Mouse (Mus musculus): ENCODE results near the gene Clca4a. TPM values are rescaled to one million over a fixed set of nuclear protein-coding genes. Genes with fewer than 3 reads are reported as not detected.

Gene Clca4a
- polyA plus RNA-seq, 1 experiment from 2014 or later = not detected

DNA sequence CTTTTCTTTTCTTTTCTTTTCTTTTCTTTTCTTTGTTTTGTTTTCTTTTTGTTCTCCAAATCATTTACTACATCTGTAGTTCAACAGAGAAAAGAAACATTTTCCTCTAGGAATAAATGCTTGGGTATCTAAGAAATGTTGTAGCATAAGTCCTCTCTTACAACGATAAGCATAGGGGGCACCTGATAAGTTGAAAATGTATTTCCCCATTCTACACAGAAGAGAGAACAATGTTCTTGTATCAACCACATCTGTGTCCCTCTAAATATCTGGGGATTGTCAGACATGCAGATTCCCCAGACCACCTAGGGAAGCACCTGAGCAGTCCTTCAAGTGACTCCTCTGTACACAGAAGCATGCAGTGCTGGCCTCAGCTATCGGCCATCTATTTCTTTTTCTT lies 60.8 kb downstream of the Clca4a start:
- Histone ChIP-seq H3K4me1 (ENCODE audit: control insufficient read depth, insufficient read depth, low read length) (no peaks in the 10 kb centered on the region), H3K9ac (ENCODE audit: low read depth, low read length) (no peak overlapping the region), H3K36me3 (ENCODE audit: control insufficient read depth, insufficient read depth, low read length) (no peaks in the 10 kb centered on the region), H3K9me3 (ENCODE audit: control insufficient read depth, low read length) (no peaks in the 10 kb centered on the region), H3K4me2 (ENCODE audit: low read depth, low read length) (no peak overlapping the region), H3K27me3 (replicated peaks; ENCODE audit: control insufficient read depth, insufficient read depth, low read length) (no peaks in the 10 kb centered on the region), H3K4me3 (ENCODE audit: low read depth, low read length) (no peak overlapping the region), H3K27ac (replicated peaks; ENCODE audit: low read depth, low read length) (no peak overlapping the region)
- ATAC-seq (ENCODE audit: low read depth) (no peak), DNase-seq (ENCODE audit: low spot score) (no peak)
- WGBS = 85% methylated on average over 2 of the region's 2 CpGs

Other genes starting within 250 kb of the Clca4a start
- 1.9 TPM in 2 replicates for gene Clca3a1, start 214.1 kb downstream of the Clca4a start, polyA plus RNA-seq (2014; fragmentation: Nextera tagmentation; extraction: Ambion mirVana)
- 0.51 and 1.4 TPM in 2 replicates for gene Clca3a2, start 155.6 kb downstream of the Clca4a start, polyA plus RNA-seq (2014; fragmentation: Nextera tagmentation; extraction: Ambion mirVana)
- gene Clca3b, start 125.7 kb downstream of the Clca4a start, polyA plus RNA-seq (2014; fragmentation: Nextera tagmentation; extraction: Ambion mirVana) = 0.20 and 0.28 TPM in 2 replicates
- gene Clca4b, start 42.5 kb downstream of the Clca4a start, polyA plus RNA-seq (2014; fragmentation: Nextera tagmentation; extraction: Ambion mirVana) = not detected in 2 replicates
- gene Clca1, start 57.7 kb upstream of the Clca4a start, polyA plus RNA-seq (2014; fragmentation: Nextera tagmentation; extraction: Ambion mirVana) = 0.25 and 0.39 TPM in 2 replicates
- gene Clca2, start 124.4 kb upstream of the Clca4a start, polyA plus RNA-seq (2014; fragmentation: Nextera tagmentation; extraction: Ambion mirVana) = 0.69 and 0.95 TPM in 2 replicates
- gene Odf2l, start 143.5 kb upstream of the Clca4a start, polyA plus RNA-seq (2014; fragmentation: Nextera tagmentation; extraction: Ambion mirVana) = 12.6 and 16.0 TPM in 2 replicates

Measured in embryonic facial prominence, embryonic 14.5 days (tissue).